23 mouse cellular contexts compared by ENCODE assay signal in genomic region chr5:101040488-101040887, GRCm38 (mm10).
DNase-seq lines count a peak whose midpoint lies in the region; ATAC-seq lines count a peak whose summit lies in the region.
"Had no signal": no experiment of that assay in that cellular context is flagged by ENCODE, and none has a peak within 500 bp of the region (broad histone marks: within the 10 kb centered on the region; RNA-seq: fewer than 3 reads in every experiment).

No protein-coding gene starts in this region.

- peak; percentile 2 for DNase-seq in embryonic facial prominence, embryonic 14.5 days (ENCODE audit: low spot score)
- DNase-seq in embryonic facial prominence, embryonic 10.5 days (ENCODE audit: low spot score) = no peak
- DNase-seq in heart, adult 18-20 months = no peak
- DNase-seq in heart, postnatal 4 days = no peak
- DNase-seq in brain, adult 2 months (ENCODE audit: low read depth, low spot score) = peak; percentile 57
- DNase-seq: adrenal gland, adult 8-10 months; B cell, adult 2 months; cerebellum, adult 11-12 months; cerebellum, adult 9-10 months; cerebellum, postnatal 25 days; forebrain, postnatal 0 days; gastrocnemius, postnatal 36 days; kidney, adult 11 months; kidney, adult 9 months had no signal

- no peak overlapping the region for H3K9ac ChIP-seq in embryonic facial prominence, embryonic 14.5 days (ENCODE audit: low read depth, low read length)
- H3K9ac ChIP-seq in heart, embryonic 11.5 days (ENCODE audit: low read depth, low read length) = no peak overlapping the region
- H3K9ac ChIP-seq in heart, embryonic 15.5 days = no peak overlapping the region
- H3K9ac ChIP-seq: embryonic facial prominence, embryonic 13.5 days; forebrain, embryonic 13.5 days; forebrain, postnatal 0 days; hindbrain, embryonic 13.5 days had no signal

- H3K27ac ChIP-seq in embryonic facial prominence, embryonic 14.5 days (replicated peaks; ENCODE audit: low read depth, low read length) = no peak overlapping the region
- no peak overlapping the region for H3K27ac ChIP-seq in embryonic facial prominence, embryonic 10.5 days (replicated peaks)
- H3K27ac ChIP-seq in heart, embryonic 11.5 days (ENCODE audit: low read depth, low read length) = peak overlapping the region; percentile 42; the same call in 1 of the 2 replicates
- peak overlapping the region; percentile 67 for H3K27ac ChIP-seq in heart, embryonic 15.5 days
- H3K27ac ChIP-seq: embryonic facial prominence, embryonic 13.5 days; forebrain, embryonic 13.5 days; hindbrain, embryonic 13.5 days; hindbrain, postnatal 0 days; kidney, postnatal 0 days had no signal

- H3K4me2 ChIP-seq in embryonic facial prominence, embryonic 14.5 days (ENCODE audit: low read depth, low read length) = no peak overlapping the region
- H3K4me2 ChIP-seq in heart, embryonic 11.5 days = peak overlapping the region; percentile 3; the same call in 1 of the 2 replicates
- H3K4me2 ChIP-seq in heart, embryonic 15.5 days = peak overlapping the region; percentile 43
- H3K4me2 ChIP-seq: embryonic facial prominence, embryonic 13.5 days; forebrain, embryonic 13.5 days; hindbrain, embryonic 13.5 days had no signal

- ATAC-seq in embryonic facial prominence, embryonic 14.5 days (ENCODE audit: low read depth) = no peak
- no peak for ATAC-seq in heart, embryonic 11.5 days (replicated peaks; ENCODE audit: insufficient number of reproducible peaks, low FRiP score, low TSS enrichment)
- peak; percentile 58; the same call in 1 of the 2 replicates for ATAC-seq in heart, embryonic 15.5 days (replicated peaks; ENCODE audit: insufficient number of reproducible peaks, insufficient read depth, low FRiP score, low read depth)
- ATAC-seq: CD4-positive, CD25-positive, alpha-beta regulatory T cell, adult 4 months; forebrain, embryonic 13.5 days; forebrain, postnatal 0 days; hindbrain, postnatal 0 days had no signal

- no peaks in the 10 kb centered on the region for H3K9me3 ChIP-seq in embryonic facial prominence, embryonic 14.5 days (ENCODE audit: control insufficient read depth, low read length)
- no peaks in the 10 kb centered on the region for H3K9me3 ChIP-seq in embryonic facial prominence, embryonic 10.5 days
- no peaks in the 10 kb centered on the region for H3K9me3 ChIP-seq in heart, embryonic 11.5 days (replicated peaks; ENCODE audit: control insufficient read depth, low read length)
- no peaks in the 10 kb centered on the region for H3K9me3 ChIP-seq in heart, embryonic 15.5 days (replicated peaks)
- H3K9me3 ChIP-seq: embryonic facial prominence, embryonic 13.5 days; forebrain, embryonic 13.5 days; hindbrain, embryonic 13.5 days had no signal

- WGBS in embryonic facial prominence, embryonic 14.5 days = 76% methylated on average over 9 of the region's 9 CpGs
- 84% methylated on average over 9 of the region's 9 CpGs for WGBS in embryonic facial prominence, embryonic 10.5 days
- WGBS in heart, embryonic 11.5 days (ENCODE audit: insufficient replicate concordance) = 41% methylated on average over 9 of the region's 9 CpGs
- 29% methylated on average over 9 of the region's 9 CpGs for WGBS in heart, embryonic 15.5 days

- no peaks in the 10 kb centered on the region for H3K4me1 ChIP-seq in embryonic facial prominence, embryonic 14.5 days (ENCODE audit: control insufficient read depth, insufficient read depth, low read length)
- no peaks in the 10 kb centered on the region for H3K4me1 ChIP-seq in embryonic facial prominence, embryonic 10.5 days
- no peaks in the 10 kb centered on the region for H3K4me1 ChIP-seq in heart, embryonic 11.5 days (ENCODE audit: control insufficient read depth, insufficient read depth, low read length)
- H3K4me1 ChIP-seq in heart, embryonic 15.5 days (replicated peaks) = peaks cover 9% of the 10 kb centered on the region
- H3K4me1 ChIP-seq: embryonic facial prominence, embryonic 13.5 days; forebrain, embryonic 13.5 days; hindbrain, embryonic 13.5 days had no signal

- H3K27me3 ChIP-seq in embryonic facial prominence, embryonic 14.5 days (replicated peaks; ENCODE audit: control insufficient read depth, insufficient read depth, low read length) = no peaks in the 10 kb centered on the region
- no peaks in the 10 kb centered on the region for H3K27me3 ChIP-seq in embryonic facial prominence, embryonic 10.5 days (replicated peaks; ENCODE audit: low read depth, poor library complexity, severe bottlenecking)
- no peaks in the 10 kb centered on the region for H3K27me3 ChIP-seq in heart, embryonic 11.5 days (ENCODE audit: control insufficient read depth, insufficient read depth, low read length)
- no peaks in the 10 kb centered on the region for H3K27me3 ChIP-seq in heart, embryonic 15.5 days
- H3K27me3 ChIP-seq: forebrain, embryonic 13.5 days had no signal

- H3K36me3 ChIP-seq in embryonic facial prominence, embryonic 14.5 days (ENCODE audit: control insufficient read depth, insufficient read depth, low read length) = no peaks in the 10 kb centered on the region
- H3K36me3 ChIP-seq in embryonic facial prominence, embryonic 10.5 days (replicated peaks) = no peaks in the 10 kb centered on the region
- no peaks in the 10 kb centered on the region for H3K36me3 ChIP-seq in heart, embryonic 11.5 days (ENCODE audit: control insufficient read depth, insufficient read depth, low read length)
- no peaks in the 10 kb centered on the region for H3K36me3 ChIP-seq in heart, embryonic 15.5 days
- H3K36me3 ChIP-seq: embryonic facial prominence, embryonic 13.5 days; G1E; hindbrain, embryonic 13.5 days had no signal

- no peak overlapping the region for H3K4me3 ChIP-seq in embryonic facial prominence, embryonic 14.5 days (ENCODE audit: low read depth, low read length)
- no peak overlapping the region for H3K4me3 ChIP-seq in embryonic facial prominence, embryonic 10.5 days
- H3K4me3 ChIP-seq in heart, embryonic 11.5 days (ENCODE audit: low read depth, low read length) = no peak overlapping the region
- H3K4me3 ChIP-seq in heart, embryonic 15.5 days = 0 out of 2 replicates have a peak overlapping the region, but pooled peaks have one; percentile 3
- H3K4me3 ChIP-seq: embryonic facial prominence, embryonic 13.5 days; forebrain, embryonic 13.5 days; hindbrain, embryonic 13.5 days had no signal

Comparison
In these comparisons a context has a peak if more than half of its experiments do, and no peak if none do; other contexts are left out.
1. DNase-seq: peak in embryonic facial prominence, embryonic 14.5 days (single experiment) and brain, adult 2 months (single experiment); none in embryonic facial prominence, embryonic 10.5 days (single experiment), heart, adult 18-20 months (0 of 2) and heart, postnatal 4 days (single experiment).
2. H3K27ac ChIP-seq: peak in heart, embryonic 11.5 days (single experiment) and heart, embryonic 15.5 days (single experiment); none in embryonic facial prominence, embryonic 14.5 days (single experiment) and embryonic facial prominence, embryonic 10.5 days (single experiment).